Comparison of ENCODE assay signal across 7 mouse cellular contexts in the genomic region with DNA sequence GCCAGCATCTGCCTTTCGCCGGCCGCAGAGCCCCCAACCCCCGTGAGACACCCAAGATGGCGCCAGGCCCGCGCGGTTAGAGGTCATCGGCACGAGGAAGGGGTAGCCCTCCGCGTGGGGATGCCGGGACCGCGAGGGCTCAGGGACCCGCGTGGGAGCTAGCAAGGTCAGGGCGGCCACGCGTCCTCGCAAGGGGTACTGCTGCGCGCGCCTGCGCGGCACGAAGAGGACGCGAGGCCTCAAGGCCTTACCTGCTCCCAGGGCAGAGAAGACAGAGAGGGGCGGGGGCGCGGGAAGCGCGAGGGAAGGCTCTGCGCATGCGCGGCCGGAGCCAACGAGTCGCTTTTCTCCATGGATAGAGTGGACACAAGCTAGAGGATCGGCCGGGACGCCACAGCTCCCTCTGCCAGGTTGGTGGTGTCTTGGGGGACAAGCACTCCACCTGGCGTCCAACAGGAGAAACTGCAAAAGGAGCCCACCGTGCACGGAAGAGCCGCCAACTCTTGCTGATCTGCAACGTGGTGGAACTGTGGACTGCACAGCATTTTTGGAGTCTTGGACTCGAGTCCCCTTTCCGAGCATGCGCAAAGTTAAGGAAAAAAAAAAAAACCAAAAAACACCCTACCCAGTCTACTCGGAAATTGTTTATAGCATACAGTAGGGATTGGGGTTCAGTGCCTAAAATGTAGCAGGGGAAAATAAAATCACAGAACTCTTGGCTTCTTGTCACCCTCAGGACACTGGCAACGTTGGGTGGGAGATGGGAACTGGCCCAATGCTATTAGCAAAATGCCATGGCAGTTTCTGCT. TPM values are rescaled to one million over a fixed set of nuclear protein-coding genes. Genes with fewer than 3 reads are reported as not detected.
DNase-seq lines count a peak whose midpoint lies in the region; ATAC-seq and TF ChIP-seq lines count a peak whose summit lies in the region.

No protein-coding gene starts in this region.

- peak overlapping the region; percentile 74 for H3K9ac ChIP-seq in intestine, postnatal 0 days (ENCODE audit: low read depth, low read length)
- peak overlapping the region; percentile 98 for H3K9ac ChIP-seq in midbrain, embryonic 12.5 days (replicated peaks)

- H3K27me3 ChIP-seq in intestine, postnatal 0 days (replicated peaks; ENCODE audit: control insufficient read depth, insufficient read depth, low read length), result no peaks in the 10 kb centered on the region
- H3K27me3 ChIP-seq in midbrain, embryonic 12.5 days, result no peaks in the 10 kb centered on the region
- peaks cover 6% of the 10 kb centered on the region for H3K27me3 ChIP-seq in small intestine, adult 2 months (ENCODE audit: control insufficient read depth, insufficient read depth, low read length)

- peak overlapping the region; percentile 70 for H3K4me3 ChIP-seq in intestine, postnatal 0 days (ENCODE audit: low read depth, low read length)
- H3K4me3 ChIP-seq in midbrain, embryonic 12.5 days, result peak overlapping the region; percentile 79
- H3K4me3 ChIP-seq in small intestine, adult 2 months (ENCODE audit: low read depth, low read length), result peak overlapping the region; percentile 79

- peak overlapping the region; percentile 91 for H3K27ac ChIP-seq in intestine, postnatal 0 days (ENCODE audit: low read depth, low read length)
- peak overlapping the region; percentile 98 for H3K27ac ChIP-seq in midbrain, embryonic 12.5 days (replicated peaks)
- H3K27ac ChIP-seq in small intestine, adult 2 months (ENCODE audit: insufficient read depth, low read depth, low read length), result peak overlapping the region; percentile 75

- H3K9me3 ChIP-seq in intestine, postnatal 0 days (ENCODE audit: control insufficient read depth), result no peaks in the 10 kb centered on the region
- no peaks in the 10 kb centered on the region for H3K9me3 ChIP-seq in midbrain, embryonic 12.5 days

- ATAC-seq in intestine, postnatal 0 days, result peak; percentile 95
- peak; percentile 89 for ATAC-seq in midbrain, embryonic 12.5 days (ENCODE audit: low FRiP score, low read depth)

- peaks cover 14% of the 10 kb centered on the region for H3K36me3 ChIP-seq in intestine, postnatal 0 days (ENCODE audit: control insufficient read depth, insufficient read depth)
- H3K36me3 ChIP-seq in midbrain, embryonic 12.5 days, result peaks cover 28% of the 10 kb centered on the region
- peaks cover 13% of the 10 kb centered on the region; the same call in 1 of the 2 replicates for H3K36me3 ChIP-seq in small intestine, adult 2 months (ENCODE audit: control insufficient read depth, insufficient read depth, low read length)

- no peaks in the 10 kb centered on the region for H3K4me1 ChIP-seq in intestine, postnatal 0 days (replicated peaks; ENCODE audit: control insufficient read depth, insufficient read depth, low read length)
- H3K4me1 ChIP-seq in midbrain, embryonic 12.5 days, result peaks cover 34% of the 10 kb centered on the region
- peaks cover 9% of the 10 kb centered on the region for H3K4me1 ChIP-seq in small intestine, adult 2 months (ENCODE audit: control insufficient read depth, insufficient read depth, insufficient read length, low read length)

- peak; percentile 99 for DNase-seq in adrenal gland, adult 2 months
- DNase-seq in embryo, embryonic 11.5 days (ENCODE audit: low read depth, low spot score), result peak; percentile 99
- peak; percentile 97 to 98 for DNase-seq in gastrocnemius, postnatal 4 days (ENCODE audit: low spot score in 2 of 2)
- peak; percentile 99 for DNase-seq in left cerebral cortex, postnatal 4 days

- H3K4me2 ChIP-seq in intestine, postnatal 0 days (replicated peaks; ENCODE audit: low read depth), result peak overlapping the region; percentile 89
- peak overlapping the region; percentile 75 for H3K4me2 ChIP-seq in midbrain, embryonic 12.5 days (replicated peaks)

- TF ChIP-seq POLR2A in small intestine, adult 2 months (IDR thresholded peaks at IDR 0.05; ENCODE audit: low read depth, low read length), result peak; percentile 66; the same call in 1 of the 2 replicates

- WGBS in intestine, postnatal 0 days, result under 1% methylated on average over 53 of the region's 53 CpGs
- WGBS in midbrain, embryonic 12.5 days, result under 1% methylated on average over 53 of the region's 53 CpGs
- WGBS in small intestine, adult 2 months, result under 1% methylated on average over 53 of the region's 53 CpGs

- TF ChIP-seq CTCF in intestine, postnatal 0 days (IDR thresholded peaks at IDR 0.05; ENCODE audit: low read depth), result peak; percentile 100
- TF ChIP-seq CTCF in small intestine, adult 2 months (IDR thresholded peaks at IDR 0.05; ENCODE audit: extremely low read depth, insufficient read length, insufficient replicate concordance, low read depth, low read length), result peak; percentile 100

- intact Hi-C loops in left cerebral cortex, postnatal 4 days (cut with DNase I), result loop anchor here (5.0 kb wide), 1 partner anchor 44 kb away; a partner anchor contains a TSS

RNA-seq across cellular contexts. Expression of a gene that starts 1.2 kb away (rescaled TPM):
- total RNA-seq in adrenal gland, adult 2 months (2021), result 10 to 100 TPM; 19.5 to 24.2 TPM
- 415 and 492 TPM in 2 replicates for polyA plus RNA-seq in adrenal gland, adult 2 months (2012; rRNA removed)
- total RNA-seq in gastrocnemius, postnatal 4 days (2021), result 10 to 100 TPM; 19.0 to 29.5 TPM
- 74.5 and 77.9 TPM in 2 replicates for polyA plus RNA-seq in intestine, postnatal 0 days (2015; fragmentation: Nextera tagmentation; extraction: Ambion mirVana)
- total RNA-seq in left cerebral cortex, postnatal 4 days (2021), result 10 to 100 TPM; 13.4 to 14.1 TPM
- 55.9 and 67.0 TPM in 2 replicates for polyA plus RNA-seq in midbrain, embryonic 12.5 days (2016; fragmentation: Nextera tagmentation; extraction: Ambion mirVana)
- polyA plus RNA-seq in small intestine, adult 2 months (2012; rRNA removed), result 110 and 295 TPM in 2 replicates

RNA-seq across cellular contexts. Expression of a gene that starts 45.7 kb away (rescaled TPM):
- 10 to 100 TPM; 58.5 to 74.4 TPM for total RNA-seq in adrenal gland, adult 2 months (2021)
- 44.0 and 64.5 TPM in 2 replicates for polyA plus RNA-seq in adrenal gland, adult 2 months (2012; rRNA removed)
- total RNA-seq in gastrocnemius, postnatal 4 days (2021), result 10 to 100 TPM; 85.3 to 97.2 TPM
- 15.0 and 17.1 TPM in 2 replicates for polyA plus RNA-seq in intestine, postnatal 0 days (2015; fragmentation: Nextera tagmentation; extraction: Ambion mirVana)
- total RNA-seq in left cerebral cortex, postnatal 4 days (2021), result 10 to 100 TPM; 41.7 to 46.1 TPM
- polyA plus RNA-seq in midbrain, embryonic 12.5 days (2016; fragmentation: Nextera tagmentation; extraction: Ambion mirVana), result 17.0 and 20.1 TPM in 2 replicates
- polyA plus RNA-seq in small intestine, adult 2 months (2012; rRNA removed), result 20.4 and 38.6 TPM in 2 replicates

RNA-seq across cellular contexts. Expression of a gene that starts 46.1 kb away (rescaled TPM):
- 1 to 10 TPM; 1.5 to 3.4 TPM for total RNA-seq in adrenal gland, adult 2 months (2021)
- 0.10 TPM in 1 of 2 replicates, not detected in the other for polyA plus RNA-seq in adrenal gland, adult 2 months (2012; rRNA removed)
- under 1 TPM in 1 of 2 experiments, not detected in 1; 0.70 TPM for total RNA-seq in gastrocnemius, postnatal 4 days (2021)
- polyA plus RNA-seq in intestine, postnatal 0 days (2015; fragmentation: Nextera tagmentation; extraction: Ambion mirVana), result not detected in 2 replicates
- total RNA-seq in left cerebral cortex, postnatal 4 days (2021), result 1 to 10 TPM in 1 of 2 experiments, not detected in 1; 2.2 TPM
- polyA plus RNA-seq in midbrain, embryonic 12.5 days (2016; fragmentation: Nextera tagmentation; extraction: Ambion mirVana), result 0.18 TPM in 1 of 2 replicates, not detected in the other
- polyA plus RNA-seq in small intestine, adult 2 months (2012; rRNA removed), result not detected in 2 replicates

RNA-seq across cellular contexts. Expression of a gene that starts 51.0 kb away (rescaled TPM):
- total RNA-seq in adrenal gland, adult 2 months (2021), result 100 to 1,000 TPM in 1 of 2 experiments, 10 to 100 TPM in 1; 93.4 to 136 TPM
- polyA plus RNA-seq in adrenal gland, adult 2 months (2012; rRNA removed), result 75.4 and 89.3 TPM in 2 replicates
- total RNA-seq in gastrocnemius, postnatal 4 days (2021), result 10 to 100 TPM; 60.8 to 67.8 TPM
- polyA plus RNA-seq in intestine, postnatal 0 days (2015; fragmentation: Nextera tagmentation; extraction: Ambion mirVana), result 14.2 and 14.4 TPM in 2 replicates
- total RNA-seq in left cerebral cortex, postnatal 4 days (2021), result 10 to 100 TPM; 44.3 to 46.7 TPM
- polyA plus RNA-seq in midbrain, embryonic 12.5 days (2016; fragmentation: Nextera tagmentation; extraction: Ambion mirVana), result 41.4 and 42.4 TPM in 2 replicates
- polyA plus RNA-seq in small intestine, adult 2 months (2012; rRNA removed), result 7.1 and 15.6 TPM in 2 replicates

Comparison
In these comparisons a context has a peak if more than half of its experiments do, and no peak if none do; other contexts are left out.
1. Peak in every context shown above with its lines: DNase-seq, ATAC-seq, H3K4me3 ChIP-seq and H3K27ac ChIP-seq.